Mouse (Mus musculus) liver, adult 2 months (tissue): ENCODE data around the gene Chrd. TPM values are rescaled to one million over a fixed set of nuclear protein-coding genes. Genes with fewer than 3 reads are reported as not detected.

Source experiments
- DNase-seq: peaks from one replicate; pipeline ENCODE4 v3.0.0-alpha.2; 2011; ENCODE audit warnings: low read depth, low spot score; ENCODE audit errors: extremely low read depth
- H3K27ac ChIP-seq: fragments of 200-500 bp; replicated peaks from 2 replicates; pipeline ENCODE4 v1.5.1; 2012; ENCODE audit warnings: low read depth, mild to moderate bottlenecking, control low read depth, inconsistent platforms, low read length; ENCODE audit not compliant: insufficient read depth
- H3K27me3 ChIP-seq: fragments of 200-500 bp; 2 replicates; pipeline ENCODE4 v1.6.1; 2012; ENCODE audit warnings: mild to moderate bottlenecking, moderate library complexity, low read length, inconsistent platforms; ENCODE audit not compliant: control insufficient read depth, insufficient read depth
- H3K36me3 ChIP-seq: fragments of 200-500 bp; 2 replicates; pipeline ENCODE4 v1.6.1; 2012; ENCODE audit warnings: low read length, inconsistent platforms; ENCODE audit not compliant: control insufficient read depth, insufficient read depth
- H3K4me1 ChIP-seq: fragments of 200-500 bp; 2 replicates; pipeline ENCODE4 v1.6.1; 2011; ENCODE audit warnings: low read length; ENCODE audit not compliant: control insufficient read depth, insufficient read depth
- H3K4me3 ChIP-seq: fragments of 200-500 bp; 2 replicates; pipeline ENCODE4 v1.5.1; 2011; ENCODE audit warnings: low read depth, mild to moderate bottlenecking, control low read depth, low read length, moderate library complexity; ENCODE audit not compliant: insufficient read depth
- H3K79me2 ChIP-seq: fragments of 200-500 bp; 2 replicates; pipeline ENCODE4 v1.6.1; 2012; ENCODE audit warnings: inconsistent platforms, mild to moderate bottlenecking, low read length, moderate library complexity; ENCODE audit not compliant: control insufficient read depth, insufficient read depth
- H3K9ac ChIP-seq: fragments of 200-500 bp; 2 replicates; pipeline ENCODE4 v1.6.1; 2012; ENCODE audit warnings: low read depth, mild to moderate bottlenecking, control low read depth, inconsistent platforms, low read length
- CTCF ChIP-seq: fragments of 200-500 bp; IDR thresholded peaks from 2 replicates; pipeline ENCODE4 v1.5.1; 2011; ENCODE audit warnings: low read depth, low read length, control low read depth
- POLR2A ChIP-seq: fragments of 200-500 bp; IDR thresholded peaks from 2 replicates; pipeline ENCODE4 v1.6.1; 2011; ENCODE audit warnings: low read length, control low read depth; ENCODE audit not compliant: insufficient read depth; ENCODE audit errors: extremely low read depth
- WGBS: fragments of 180-500 bp; shearing (Covaris S2); methylation state at CpG from one replicate; pipeline ENCODE4 v1.1.7; 2018; 5-methylcytosine and 5-hydroxymethylcytosine counted together
- polyA plus RNA-seq: library from polyadenylated mRNA; depleted of rRNA; stranded (reverse); fragments of >200 nt; gene quantifications from 2 replicates; pipeline ENCODE4 v1.2.3, GENCODE M21; 2012
- total RNA-seq: library from RNA; depleted of rRNA; stranded (reverse); fragments of >200 nt; gene quantifications from 2 replicates; pipeline ENCODE4 v1.2.3, GENCODE M21; 2014

Gene Chrd
- total and polyA plus RNA-seq, 2 experiments = 3.0 to 14.1 TPM

GRCm38 (mm10) chr16:20708220-20708938, 24.5 kb upstream of the Chrd start:
- 0 out of 2 replicates have a peak, but pooled peaks cover 2% of the 10 kb centered on the region for H3K36me3 ChIP-seq
- H3K4me1 ChIP-seq = no peaks in the 10 kb centered on the region
- WGBS = 95% methylated on average over 21 of the region's 21 CpGs

DNA sequence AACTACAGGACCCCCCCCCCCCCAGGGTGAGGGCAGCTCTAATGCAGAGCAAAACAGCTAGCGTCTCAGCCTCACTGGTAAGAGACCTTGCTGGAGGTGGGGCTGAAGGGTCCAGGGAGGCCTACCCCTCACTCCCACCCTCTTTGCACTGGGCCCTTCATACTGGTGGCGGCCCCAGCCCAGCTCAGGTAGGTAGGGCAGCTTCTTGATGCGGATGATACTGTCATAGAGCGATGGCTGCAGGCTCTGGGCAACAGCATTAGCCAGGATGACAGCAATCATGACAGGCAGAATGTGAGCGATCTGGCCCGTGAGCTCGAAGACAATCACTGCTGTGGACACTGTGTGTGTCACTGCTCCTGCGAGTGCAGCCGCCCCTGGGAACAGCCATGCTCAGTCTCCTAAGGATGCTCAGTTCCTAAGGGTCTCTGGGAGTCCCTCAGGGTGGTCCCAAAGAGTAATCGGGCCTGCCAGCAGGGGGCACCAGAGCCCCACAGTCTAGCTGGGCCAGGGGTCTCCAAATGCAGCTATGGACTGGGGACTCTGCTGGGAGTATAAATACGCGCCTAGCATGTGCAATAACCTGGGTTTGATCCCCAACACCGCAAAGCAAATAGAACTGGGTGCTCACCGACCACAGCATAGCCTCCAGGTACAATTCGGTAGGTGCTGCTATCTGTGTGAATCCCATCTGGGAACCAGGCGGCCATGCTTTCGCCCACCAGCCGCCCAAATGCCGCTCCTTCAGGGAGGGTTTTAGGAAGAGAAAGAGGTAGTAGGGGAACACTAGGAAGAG, 23.8 kb upstream of the Chrd start:
- Histone ChIP-seq H3K27me3 (no peaks in the 10 kb centered on the region), H3K79me2 (no peaks in the 10 kb centered on the region), H3K9ac (no peak overlapping the region), H3K4me1 (no peaks in the 10 kb centered on the region), H3K27ac (no peak overlapping the region), H3K4me3 (no peak overlapping the region), H3K36me3 (0 out of 2 replicates have a peak, but pooled peaks cover 2% of the 10 kb centered on the region)
- TF ChIP-seq CTCF (peak; percentile 69), POLR2A (no peak)
- no peak for DNase-seq
- 86% methylated on average over 19 of the region's 19 CpGs for WGBS

More at GRCm38 (mm10) chr16:20708220-20708938, 24.5 kb upstream of the Chrd start:
- no peak for DNase-seq
- Histone ChIP-seq H3K9ac (no peak overlapping the region), H3K27me3 (no peaks in the 10 kb centered on the region), H3K4me3 (no peak overlapping the region), H3K27ac (no peak overlapping the region), H3K79me2 (no peaks in the 10 kb centered on the region)
- TF ChIP-seq CTCF = no peak
- TF ChIP-seq POLR2A = no peak

GRCm38 (mm10) chr16:20710370-20710769, 22.6 kb upstream of the Chrd start:
- Histone ChIP-seq H3K4me1 (0 out of 2 replicates have a peak, but pooled peaks cover 3% of the 10 kb centered on the region), H3K27ac (no peak overlapping the region), H3K36me3 (0 out of 2 replicates have a peak, but pooled peaks cover 2% of the 10 kb centered on the region), H3K9ac (no peak overlapping the region), H3K27me3 (no peaks in the 10 kb centered on the region), H3K4me3 (no peak overlapping the region), H3K79me2 (no peaks in the 10 kb centered on the region)
- TF ChIP-seq POLR2A = no peak
- no peak for TF ChIP-seq CTCF
- 93% methylated on average over 11 of the region's 11 CpGs for WGBS
- DNase-seq = no peak

DNA sequence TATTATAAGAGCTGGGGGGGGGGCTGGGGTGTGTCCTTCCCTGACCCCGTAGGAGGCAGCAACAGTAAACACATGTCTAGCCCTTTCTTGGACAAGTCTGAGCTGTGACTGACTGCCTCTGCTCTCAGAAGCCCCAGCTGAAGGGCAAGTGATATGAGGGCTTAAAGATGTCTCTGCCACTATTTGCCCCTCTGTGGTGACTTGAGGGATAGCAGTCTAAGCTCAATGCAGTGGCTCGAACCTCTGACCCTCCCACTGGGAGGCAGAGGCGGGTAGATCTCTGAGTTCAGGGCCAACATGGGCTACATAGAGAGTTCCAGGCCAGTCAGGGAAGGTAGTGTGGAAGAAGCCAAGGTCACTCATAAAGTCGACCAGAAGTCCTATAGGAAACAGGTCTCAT, 22.1 kb upstream of the Chrd start:
- TF ChIP-seq CTCF (peak; percentile 9; the same call in 1 of the 2 replicates), POLR2A (no peak)
- Histone ChIP-seq H3K79me2 (no peaks in the 10 kb centered on the region), H3K4me1 (0 out of 2 replicates have a peak, but pooled peaks cover 3% of the 10 kb centered on the region), H3K9ac (no peak overlapping the region), H3K27ac (no peak overlapping the region), H3K4me3 (no peak overlapping the region), H3K36me3 (0 out of 2 replicates have a peak, but pooled peaks cover 2% of the 10 kb centered on the region), H3K27me3 (no peaks in the 10 kb centered on the region)
- no peak for DNase-seq
- 82% methylated on average over 4 of the region's 4 CpGs for WGBS

DNA sequence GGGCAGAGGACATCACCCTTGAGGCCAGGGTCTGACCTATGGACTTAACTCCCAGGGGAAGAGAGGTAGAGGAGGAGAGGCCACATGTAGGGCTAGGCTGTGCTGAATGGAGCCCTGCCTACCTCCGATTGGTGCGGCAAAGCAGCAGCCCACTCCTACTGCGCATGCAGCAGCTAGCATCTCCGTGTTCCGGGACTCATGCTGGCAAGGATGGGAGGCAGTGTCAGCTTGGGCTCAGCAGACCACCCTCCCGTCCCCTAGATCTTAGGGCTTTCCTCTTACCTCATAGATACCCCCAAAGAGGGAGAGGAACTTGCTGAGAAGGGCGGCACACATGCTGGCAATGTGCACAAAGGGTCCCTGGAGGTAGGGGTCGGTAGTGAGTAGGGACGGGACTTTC, 20.7 kb upstream of the Chrd start:
- Histone ChIP-seq H3K4me1 (0 out of 2 replicates have a peak, but pooled peaks cover 3% of the 10 kb centered on the region), H3K27ac (no peak overlapping the region)

More for the DNA sequence above, 20.7 kb upstream of the Chrd start:
- no peak for DNase-seq
- Histone ChIP-seq H3K79me2 (no peaks in the 10 kb centered on the region), H3K36me3 (0 out of 2 replicates have a peak, but pooled peaks cover 2% of the 10 kb centered on the region), H3K27me3 (no peaks in the 10 kb centered on the region), H3K4me3 (no peak overlapping the region), H3K9ac (no peak overlapping the region)
- TF ChIP-seq CTCF (no peak), POLR2A (no peak)
- 90% methylated on average over 9 of the region's 9 CpGs for WGBS
